Mouse (Mus musculus): ENCODE measurements at regions not wholly inside any gene's neighbourhood (a gene's known extent, or its start where the extent isn't known, plus 50 kb on each side); places are given as distances from the start of the nearest gene placed in this dataset.
"Not testable (repeated sequence)": the region's sequence is repeated elsewhere in the genome, so short reads cannot be mapped to it uniquely, and the experiment has no call there.

- in situ Hi-C loops (cut with MboI, MseI) = loop anchor here (25.0 kb wide), 1 partner anchor 1996 kb away; no protein-coding TSS in a partner anchor
Observed at GRCm38 (mm10) chr14:120741492-120742054, 169.5 kb upstream of the Ipo5 start.

GRCm38 (mm10) chr14:120754011-120754410, 157.0 kb upstream of the Ipo5 start:
- in situ Hi-C loops (cut with MboI, MseI) = no loop called here

- in situ Hi-C loops (cut with MboI, MseI) = no loop called here
Observed at GRCm38 (mm10) chr14:120755389-120755788, 155.6 kb upstream of the Ipo5 start.

- in situ Hi-C loops (cut with MboI, MseI) = no loop called here
Observed at GRCm38 (mm10) chr14:120758200-120758830, 152.7 kb upstream of the Ipo5 start.

GRCm38 (mm10) chr14:120762168-120762567, 148.9 kb upstream of the Ipo5 start:
- in situ Hi-C loops (cut with MboI, MseI) = no loop called here

- in situ Hi-C loops (cut with MboI, MseI) = no loop called here
Observed at GRCm38 (mm10) chr14:120762733-120763132, 148.3 kb upstream of the Ipo5 start.

- in situ Hi-C loops (cut with MboI, MseI) = no loop called here
Observed at GRCm38 (mm10) chr14:120763796-120764195, 147.2 kb upstream of the Ipo5 start.

GRCm38 (mm10) chr14:120764386-120764785, 146.6 kb upstream of the Ipo5 start:
- in situ Hi-C loops (cut with MboI, MseI) = no loop called here

GRCm38 (mm10) chr14:120766451-120766850, 144.6 kb upstream of the Ipo5 start:
- in situ Hi-C loops (cut with MboI, MseI) = no loop called here

- in situ Hi-C loops (cut with MboI, MseI) = no loop called here
Observed at GRCm38 (mm10) chr14:120770579-120770978, 140.4 kb upstream of the Ipo5 start.

- in situ Hi-C loops (cut with MboI, MseI) = not testable (repeated sequence)
Observed at GRCm38 (mm10) chr14:120773001-120773400, 138.0 kb upstream of the Ipo5 start.

GRCm38 (mm10) chr14:120791828-120792554, 119.0 kb upstream of the Ipo5 start:
- in situ Hi-C loops (cut with MboI, MseI) = no loop called here

- in situ Hi-C loops (cut with MboI, MseI) = no loop called here
Observed at GRCm38 (mm10) chr14:120797916-120798490, 113.0 kb upstream of the Ipo5 start.

GRCm38 (mm10) chr14:120803191-120803590, 107.8 kb upstream of the Ipo5 start:
- in situ Hi-C loops (cut with MboI, MseI) = no loop called here

- in situ Hi-C loops (cut with MboI, MseI) = no loop called here
Observed at GRCm38 (mm10) chr14:120803739-120804138, 107.3 kb upstream of the Ipo5 start.

- in situ Hi-C loops (cut with MboI, MseI) = no loop called here
Observed at GRCm38 (mm10) chr14:120804183-120804848, 106.7 kb upstream of the Ipo5 start.

- in situ Hi-C loops (cut with MboI, MseI) = no loop called here
Observed at GRCm38 (mm10) chr14:120805137-120805536, 105.9 kb upstream of the Ipo5 start.

GRCm38 (mm10) chr14:120805816-120806552, 105.0 kb upstream of the Ipo5 start:
- in situ Hi-C loops (cut with MboI, MseI) = not testable (repeated sequence)

GRCm38 (mm10) chr14:120806553-120806893, 104.5 kb upstream of the Ipo5 start:
- in situ Hi-C loops (cut with MboI, MseI) = no loop called here

- in situ Hi-C loops (cut with MboI, MseI) = no loop called here
Observed at GRCm38 (mm10) chr14:120809321-120809720, 101.7 kb upstream of the Ipo5 start.

GRCm38 (mm10) chr14:120813938-120814337, 97.1 kb upstream of the Ipo5 start:
- in situ Hi-C loops (cut with MboI, MseI) = loop anchor here (10.0 kb wide), 1 partner anchor 669 kb away; no protein-coding TSS in a partner anchor

All from T-helper 1 cell (primary cell).